Mouse (Mus musculus): ENCODE measurements around the gene Pkd1l3. TPM values are rescaled to one million over a fixed set of nuclear protein-coding genes. Genes with fewer than 3 reads are reported as not detected.

Gene Pkd1l3
- total RNA-seq, 4 experiments from 2014 or later, result 0.02 to 0.08 TPM; not detected in 2

DNA sequence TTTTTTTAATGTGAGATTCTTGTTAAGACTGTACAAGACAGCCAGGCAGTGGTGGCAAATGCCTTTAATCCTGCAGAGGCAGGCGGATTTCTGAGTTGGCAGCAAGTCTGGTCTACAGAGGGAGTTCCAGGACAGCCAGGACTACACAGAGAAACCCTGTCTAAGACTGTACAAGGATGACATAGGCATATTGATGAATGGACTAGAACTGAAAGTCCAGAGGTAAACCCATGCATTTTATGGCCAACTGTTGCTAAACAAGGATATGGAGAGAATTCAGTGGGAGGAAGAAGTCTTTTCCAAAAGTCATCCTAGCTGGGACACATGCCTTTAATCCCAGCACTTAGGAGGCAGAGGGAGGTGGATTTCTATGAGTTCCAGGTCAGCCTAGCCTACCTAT is 83.4 kb downstream of the Pkd1l3 start:
- DNase-seq (ENCODE audit: low spot score in 2 of 2), result no peak

DNA sequence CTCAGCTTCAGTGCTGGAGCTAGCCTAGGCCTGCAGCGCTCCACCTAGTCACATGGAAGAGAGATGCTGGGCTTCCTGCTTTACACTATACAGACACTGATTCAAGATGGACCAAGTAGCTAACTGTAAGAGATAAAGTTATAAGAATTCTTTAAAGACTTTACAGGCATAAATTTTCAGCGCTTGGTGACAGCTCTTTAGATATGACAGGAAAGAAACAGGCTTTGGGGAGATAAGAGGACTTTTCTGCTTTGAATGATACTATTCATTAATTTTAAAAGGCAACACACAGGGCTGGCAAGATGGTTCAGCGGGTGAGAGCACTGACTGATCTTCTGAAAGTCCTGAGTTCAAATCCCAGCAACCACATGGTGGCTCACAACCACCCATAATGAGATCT is 84.2 kb downstream of the Pkd1l3 start:
- no peak for DNase-seq (ENCODE audit: low spot score in 2 of 2)

DNA sequence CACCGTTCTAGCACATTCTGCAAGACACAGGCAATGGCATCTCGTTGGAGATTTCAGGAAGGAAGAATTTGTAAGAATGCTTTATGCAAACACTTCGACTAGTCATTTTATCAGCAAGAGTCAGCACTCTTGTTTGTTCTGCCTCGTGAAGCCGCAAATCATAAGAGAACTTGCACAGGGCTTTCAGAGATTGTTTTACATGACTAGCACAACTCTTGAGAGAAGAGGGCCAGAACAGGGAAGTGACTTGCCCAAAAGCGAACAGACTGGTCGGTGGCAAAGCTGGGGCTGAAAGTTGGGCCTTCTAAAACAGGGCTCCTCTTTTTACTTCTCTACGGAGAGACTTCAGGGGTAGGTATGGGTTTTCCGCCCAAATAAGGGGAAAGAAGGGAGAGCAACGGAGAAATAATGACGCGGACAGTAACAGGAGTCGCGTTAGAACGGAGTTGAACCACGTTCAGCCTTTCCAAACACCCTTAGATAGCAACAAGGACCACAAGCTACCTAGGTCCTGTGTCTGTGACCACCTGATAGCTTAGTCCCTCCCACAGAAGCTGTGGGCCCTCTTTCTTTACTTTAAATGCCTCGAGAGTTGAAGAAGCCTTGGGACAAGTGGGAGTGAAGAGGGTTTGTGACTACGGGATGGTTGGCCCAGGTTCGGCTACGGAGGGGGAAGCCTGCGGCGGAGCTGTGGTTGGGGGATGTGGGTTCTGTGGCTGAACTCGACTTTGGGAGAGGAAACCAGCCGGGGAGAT is 90.4 kb downstream of the Pkd1l3 start:
- DNase-seq (ENCODE audit: low spot score in 2 of 2), result no peak

DNA sequence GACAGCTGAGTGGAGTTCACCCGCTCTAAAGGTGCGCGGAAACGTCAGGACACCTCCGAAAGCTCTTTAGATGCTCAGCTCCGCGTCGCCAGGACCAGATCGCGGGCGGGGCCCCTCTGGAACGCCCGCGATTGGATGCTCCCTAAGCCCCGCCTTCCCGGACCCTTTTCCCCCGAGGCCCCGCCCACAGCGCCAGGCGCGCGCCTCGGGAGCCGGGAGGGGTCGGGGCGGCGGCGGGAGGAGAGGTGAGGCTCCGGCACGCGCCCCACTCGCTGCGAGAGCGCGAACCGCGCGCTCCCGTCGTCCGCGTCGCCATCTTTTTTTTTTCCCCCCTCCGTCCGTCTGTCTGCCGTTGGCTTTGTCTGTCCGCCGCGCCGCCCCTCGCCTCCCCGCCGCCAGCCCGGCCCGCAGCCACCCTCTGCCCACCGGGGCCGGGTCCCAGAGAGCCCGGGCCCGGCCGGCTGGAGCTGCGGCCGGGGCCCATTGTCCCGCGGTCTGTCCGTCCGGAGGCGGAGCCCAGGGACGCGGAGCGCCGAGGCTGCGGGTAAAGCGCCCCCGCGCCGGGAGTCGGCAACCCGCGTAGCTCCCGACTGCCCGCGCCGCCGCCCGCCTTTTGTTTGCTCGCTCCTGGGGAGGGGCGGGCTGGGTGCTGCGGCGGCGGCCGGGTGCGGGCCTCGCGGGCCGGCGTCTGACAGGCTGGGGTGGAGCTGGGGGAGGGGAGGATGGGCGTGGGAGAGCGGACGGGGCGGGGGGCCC is 91.2 kb downstream of the Pkd1l3 start, which contains the start of gene Zfp821:
TSS of gene Zfp821 (plus strand) at position 227 of the 756 bp plus-strand sequence.
- peak; percentile 86 to 89 for DNase-seq (ENCODE audit: low spot score in 2 of 2)

DNA sequence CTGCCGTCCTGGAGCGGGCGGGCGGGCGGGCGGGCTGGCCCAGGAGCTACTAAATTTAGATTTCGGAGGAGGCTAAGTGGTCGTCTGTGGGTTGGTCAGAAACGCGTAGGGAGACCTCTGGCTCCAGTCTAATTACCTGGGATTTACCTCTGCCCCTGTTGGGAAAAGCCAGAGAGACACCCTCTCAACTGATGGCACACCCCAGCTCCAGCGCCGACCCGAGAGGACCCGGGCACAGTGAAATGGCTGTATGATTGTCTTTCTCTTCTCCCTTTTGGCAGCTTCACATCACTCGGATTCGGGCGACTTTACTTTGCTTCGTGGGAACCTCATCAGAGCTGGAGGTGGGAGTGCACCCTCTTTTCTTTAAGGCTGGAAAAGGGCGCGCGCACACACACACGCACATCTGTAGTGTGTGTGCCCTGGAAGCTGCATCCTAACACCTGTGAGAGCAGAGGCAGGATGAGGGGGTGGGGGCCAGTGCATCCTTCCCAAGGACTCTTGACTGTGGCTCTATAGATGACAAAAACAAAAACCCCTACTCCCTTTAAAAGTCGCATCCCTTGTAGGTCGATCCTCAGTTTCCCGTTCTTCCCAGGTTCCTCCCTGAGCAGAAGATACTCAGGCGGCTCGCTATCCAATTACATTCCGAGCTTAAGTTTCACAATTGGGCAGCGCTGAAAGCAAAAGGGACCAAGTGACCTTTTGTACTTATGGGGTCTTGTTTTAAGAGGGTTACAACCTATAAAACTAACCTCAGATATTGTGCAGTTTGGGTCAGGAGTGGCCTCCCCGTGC is 92.0 kb downstream of the Pkd1l3 start:
- DNase-seq (ENCODE audit: low spot score in 2 of 2), result no peak

DNA sequence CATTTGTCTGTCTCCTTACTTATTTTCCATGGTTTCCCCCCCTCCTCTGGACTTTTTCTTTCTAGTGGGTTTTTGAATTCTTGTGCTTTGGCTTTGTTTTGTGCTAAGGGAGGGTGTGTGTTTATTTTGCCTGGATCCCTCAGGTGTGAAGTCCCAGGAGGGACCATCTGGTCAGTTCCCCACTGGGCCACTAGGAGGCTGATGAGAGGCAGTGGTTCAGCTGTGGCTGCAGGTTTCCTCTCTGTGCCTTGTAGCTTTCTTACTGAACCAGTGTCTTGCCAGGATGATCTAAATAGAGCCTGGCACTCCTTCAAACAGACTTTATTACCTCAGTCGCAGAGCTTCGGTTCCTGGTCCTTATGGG is 92.5 kb downstream of the Pkd1l3 start:
- peak; percentile 50 to 58 for DNase-seq (ENCODE audit: low spot score in 2 of 2)

DNA sequence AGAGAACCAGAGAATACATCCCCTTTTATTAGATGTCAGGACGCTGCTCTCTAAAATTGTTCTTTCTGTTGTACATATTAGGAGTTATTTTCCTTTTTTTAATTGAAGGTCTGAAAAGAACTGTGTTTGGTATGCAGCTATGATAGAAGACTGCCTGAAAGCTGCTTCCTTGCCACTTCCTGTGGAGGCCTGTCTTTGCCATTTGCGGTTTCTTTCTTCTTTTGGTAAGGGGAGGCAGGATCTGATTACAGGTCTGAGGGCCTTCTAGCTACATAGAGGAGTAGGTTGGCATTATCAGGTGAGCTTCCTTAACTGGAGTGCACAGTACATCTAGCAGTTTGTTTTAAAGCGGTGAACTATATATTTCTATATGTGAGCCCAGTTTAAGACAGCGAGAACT is 93.6 kb downstream of the Pkd1l3 start:
- no peak for DNase-seq (ENCODE audit: low spot score in 2 of 2)

DNA sequence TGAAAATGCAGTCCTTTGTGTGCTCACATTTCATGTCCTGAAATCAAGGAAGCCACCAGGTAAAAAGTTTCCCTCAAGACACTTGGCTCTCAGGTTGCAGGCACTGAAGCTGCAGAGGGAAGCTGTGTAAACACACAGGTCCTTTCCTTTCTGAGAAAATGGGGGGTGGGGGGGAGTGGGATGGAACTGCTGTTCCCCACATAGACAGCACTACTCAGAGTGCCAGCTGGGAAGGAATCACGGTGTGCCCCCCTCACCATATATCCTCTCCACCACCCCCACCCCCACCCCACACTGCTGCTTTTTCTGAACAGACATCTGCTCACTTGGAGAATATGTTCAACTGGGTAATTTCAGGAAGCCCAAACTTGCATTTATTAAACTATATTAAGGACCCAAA is 98.2 kb downstream of the Pkd1l3 start:
- DNase-seq (ENCODE audit: low spot score in 2 of 2), result no peak

DNA sequence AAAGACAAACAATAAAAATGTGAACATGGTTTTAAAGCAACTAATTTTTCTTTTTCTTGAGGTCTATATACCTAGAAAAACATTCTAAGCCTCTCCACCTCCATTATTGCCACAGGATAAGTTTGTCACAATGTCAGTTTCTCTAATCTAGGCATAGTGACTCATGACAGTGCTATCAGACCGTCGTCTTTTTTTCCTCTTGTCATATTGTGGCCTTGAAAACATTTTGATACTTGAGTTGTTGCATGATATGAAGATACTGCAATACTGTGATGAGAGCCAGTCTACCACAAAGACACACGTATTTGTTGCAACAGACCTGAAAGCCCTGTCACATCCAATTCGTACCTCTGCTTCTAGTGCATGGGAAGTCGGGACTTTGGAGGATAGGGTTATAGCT is 100.6 kb downstream of the Pkd1l3 start:
- no peak for DNase-seq (ENCODE audit: low spot score in 2 of 2)

Other genes with a start within 250 kb of the Pkd1l3 start
- gene Pmfbp1, start 120.5 kb upstream of the Pkd1l3 start, total RNA-seq (2022), result not detected
- 10 to 100 TPM in 2 of 4 experiments, 1 to 10 TPM in 2; 8.8 to 12.2 (median 10.3) TPM for gene Dhx38, start 48.7 kb upstream of the Pkd1l3 start, total RNA-seq (2022)
- 1 to 10 TPM; 6.3 to 7.6 (median 6.8) TPM for gene Txnl4b, start 48.6 kb upstream of the Pkd1l3 start, total RNA-seq (2022)
- gene Hp, start 35.3 kb upstream of the Pkd1l3 start, total RNA-seq (2022), result 10 to 100 TPM in 2 of 4 experiments, 1 to 10 TPM in 2; 1.2 to 33.0 (median 9.6) TPM
- gene Dhodh, start 5.8 kb upstream of the Pkd1l3 start, total RNA-seq (2022), result 10 to 100 TPM; 12.8 to 14.3 (median 13.8) TPM
- gene Ist1, start 78.7 kb downstream of the Pkd1l3 start, total RNA-seq (2022), result 10 to 100 TPM; 24.8 to 31.4 (median 29.5) TPM
- 1 to 10 TPM; 4.8 to 6.3 (median 5.5) TPM for gene Zfp821, start 91.0 kb downstream of the Pkd1l3 start, total RNA-seq (2022)
- gene Atxn1l, start 123.2 kb downstream of the Pkd1l3 start, total RNA-seq (2022), result 10 to 100 TPM; 18.2 to 28.9 (median 24.9) TPM
- gene Ap1g1, start 164.0 kb downstream of the Pkd1l3 start, total RNA-seq (2022), result 10 to 100 TPM; 28.2 to 36.4 (median 30.6) TPM